Mouse (Mus musculus) hindbrain, embryonic 14.5 days (tissue): ENCODE data around the gene Vmn1r200. TPM values are rescaled to one million over a fixed set of nuclear protein-coding genes. Genes with fewer than 3 reads are reported as not detected.

Experiments
- polyA plus RNA-seq: library from polyadenylated mRNA; unstranded; fragments of >200 nt; fragmentation: Nextera tagmentation; extraction: Ambion mirVana; gene quantifications from 2 replicates; pipeline ENCODE4 v1.2.1, GENCODE M21; 2014

The Vmn1r200 gene
- polyA plus RNA-seq, 1 experiment from 2014 or later, result not detected

Other genes with a start within 250 kb of the Vmn1r200 start
- not detected in 2 replicates for gene Vmn1r191, start 206.4 kb upstream of the Vmn1r200 start, polyA plus RNA-seq
- gene Vmn1r192, start 199.2 kb upstream of the Vmn1r200 start, polyA plus RNA-seq, result not detected in 2 replicates
- gene Vmn1r193, start 167.2 kb upstream of the Vmn1r200 start, polyA plus RNA-seq, result 0.14 TPM in 1 of 2 replicates, not detected in the other
- gene Vmn1r194, start 146.2 kb upstream of the Vmn1r200 start, polyA plus RNA-seq, result not detected in 2 replicates
- gene Vmn1r195, start 119.9 kb upstream of the Vmn1r200 start, polyA plus RNA-seq, result not detected in 2 replicates
- gene Vmn1r196, start 100.5 kb upstream of the Vmn1r200 start, polyA plus RNA-seq, result not detected in 2 replicates
- not detected in 2 replicates for gene Vmn1r197, start 65.8 kb upstream of the Vmn1r200 start, polyA plus RNA-seq
- not detected in 2 replicates for gene Vmn1r198, start 40.0 kb upstream of the Vmn1r200 start, polyA plus RNA-seq
- gene Vmn1r199, start 10.6 kb upstream of the Vmn1r200 start, polyA plus RNA-seq, result not detected in 2 replicates
- not detected in 2 replicates for gene Vmn1r201, start 81.5 kb downstream of the Vmn1r200 start, polyA plus RNA-seq
- not detected in 2 replicates for gene Vmn1r202, start 115.0 kb downstream of the Vmn1r200 start, polyA plus RNA-seq
- gene Vmn1r203, start 127.7 kb downstream of the Vmn1r200 start, polyA plus RNA-seq, result not detected in 2 replicates
- gene Vmn1r204, start 162.8 kb downstream of the Vmn1r200 start, polyA plus RNA-seq, result not detected in 2 replicates
- gene Vmn1r205, start 202.6 kb downstream of the Vmn1r200 start, polyA plus RNA-seq, result not detected in 2 replicates
- gene Vmn1r206, start 233.9 kb downstream of the Vmn1r200 start, polyA plus RNA-seq, result not detected in 2 replicates